Mouse (Mus musculus): ENCODE data around the gene Eif3b.
A peak's percentile ranks its signal among the peaks of the same experiment; 100 is the strongest.

Gene Eif3b

DNA sequence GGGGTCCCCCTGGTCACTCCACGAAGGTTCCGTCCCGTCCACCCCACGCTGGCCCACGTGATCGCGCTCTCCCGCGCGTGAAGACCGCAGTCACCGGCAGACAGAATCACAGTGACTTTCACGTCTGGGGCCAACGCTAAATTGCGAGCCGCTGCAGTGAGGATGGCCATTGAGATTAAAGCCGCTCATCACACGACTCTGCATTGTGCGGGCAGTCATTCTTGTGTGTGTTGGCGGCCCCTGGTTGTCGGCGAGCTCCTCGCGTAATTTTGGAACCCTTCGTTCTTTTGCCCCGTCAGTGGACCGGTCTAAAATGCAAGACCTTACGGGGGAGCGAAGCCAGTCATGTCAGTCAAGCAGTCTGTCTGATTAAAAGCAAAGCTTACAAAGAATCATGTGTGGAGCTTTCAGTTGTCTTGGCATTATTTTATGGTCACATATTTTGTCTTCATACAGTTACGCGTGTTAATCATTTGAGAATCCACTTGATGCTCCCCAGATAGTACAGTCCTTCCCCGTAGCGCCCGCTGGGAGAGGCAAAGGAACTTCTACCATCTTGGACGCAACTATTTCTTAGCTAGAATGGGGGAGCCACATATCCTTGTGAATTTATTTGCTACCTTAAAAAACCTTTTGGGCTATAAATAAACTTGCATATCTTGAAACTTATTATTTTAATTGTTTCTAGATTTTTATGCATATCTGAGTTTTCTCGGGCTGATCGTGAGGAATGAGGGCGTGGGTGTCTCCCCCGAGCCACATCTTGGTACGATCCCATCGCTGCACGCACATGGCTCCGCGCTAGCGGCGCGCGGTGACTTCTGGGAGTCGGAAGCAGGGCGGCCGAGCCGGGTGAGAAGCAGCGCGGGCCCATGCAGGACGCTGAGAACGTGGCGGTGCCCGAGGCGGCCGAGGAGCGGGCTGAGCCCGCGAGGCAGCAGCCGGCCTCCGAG lies at the start of gene Eif3b:
Gene Eif3b (plus strand): TSS at position 840 of the 953 bp plus-strand sequence.
- DNase-seq (ENCODE audit: low spot score in 2 of 2): peak; percentile 78 to 89

DNA sequence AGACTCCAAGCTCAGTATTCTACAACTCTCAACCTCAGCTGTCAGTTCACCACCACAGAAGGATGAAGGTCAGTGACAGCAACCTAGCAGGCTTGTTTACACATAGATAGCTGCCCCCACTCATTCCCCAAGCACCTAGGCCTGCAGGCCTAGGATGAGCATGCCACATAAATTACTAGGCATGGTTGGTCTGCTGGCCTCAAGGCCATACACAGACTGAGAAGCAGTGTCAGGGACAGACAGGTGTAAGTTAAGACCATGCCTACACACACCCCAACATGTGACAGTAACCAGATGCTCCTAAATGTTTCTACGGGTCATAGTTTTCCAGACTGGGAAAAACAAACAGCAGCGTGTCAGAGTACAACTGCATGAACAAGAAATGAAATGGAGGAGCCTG lies 49.7 kb upstream of the Eif3b start:
- no peak for DNase-seq (ENCODE audit: low spot score in 2 of 2)

DNA sequence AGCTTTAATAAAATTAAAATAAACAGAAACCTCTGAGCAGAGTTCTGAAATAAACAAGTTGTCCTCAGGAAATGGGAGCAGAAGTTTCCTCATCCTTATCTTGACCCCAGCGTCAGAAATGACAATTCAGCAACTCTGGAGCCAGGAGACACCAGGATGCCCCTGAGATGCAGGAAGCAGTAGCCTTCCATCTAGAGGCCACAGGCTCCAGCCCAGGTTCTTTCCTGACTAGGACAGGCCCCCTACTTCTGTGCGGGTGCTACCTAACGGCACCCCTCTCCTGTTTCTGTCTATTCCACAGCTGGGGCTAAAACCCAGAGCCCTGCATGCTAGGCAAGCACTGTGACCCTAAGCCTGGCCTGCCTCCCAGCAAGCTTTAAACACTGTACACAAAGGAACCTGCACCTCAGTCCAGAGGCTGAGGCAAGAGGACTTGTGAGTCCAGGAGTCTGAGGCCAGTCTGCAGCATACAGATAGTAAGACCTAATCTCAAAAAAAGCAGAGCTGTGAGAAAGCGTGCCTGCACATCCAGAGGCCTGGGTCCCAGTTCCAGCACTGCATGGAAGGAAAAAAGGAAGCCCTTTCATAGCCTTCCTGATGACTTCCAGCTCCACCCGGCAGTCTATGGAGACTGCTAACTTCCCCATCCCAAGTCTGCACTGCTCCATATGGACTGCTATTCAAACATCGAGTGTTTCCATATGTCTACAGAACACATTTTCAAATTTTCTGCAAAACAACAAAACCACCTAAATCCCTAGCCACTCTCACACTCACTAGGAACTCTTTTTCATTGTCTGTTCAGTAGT lies 48.5 kb upstream of the Eif3b start:
- no peak for DNase-seq (ENCODE audit: low spot score in 2 of 2)

DNA sequence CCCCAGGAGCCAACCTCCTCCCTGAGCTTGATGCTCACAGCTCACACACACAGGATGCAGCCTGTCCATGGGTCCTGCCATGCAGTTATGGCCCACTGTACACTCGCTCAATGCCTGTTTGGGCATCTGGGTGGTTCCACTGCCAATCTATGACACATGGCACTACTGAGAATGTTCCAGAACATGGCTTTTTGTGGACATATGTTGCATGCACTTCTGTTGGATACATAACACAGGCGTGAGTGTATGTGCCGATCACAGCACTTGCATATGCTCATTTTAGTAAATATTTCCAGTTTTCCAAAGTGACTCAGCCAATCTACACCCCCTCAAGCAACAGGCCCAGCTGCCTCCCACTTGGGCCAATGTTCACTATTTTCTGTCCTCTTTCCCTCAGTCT lies 47.5 kb upstream of the Eif3b start:
- DNase-seq (ENCODE audit: low spot score in 2 of 2): peak in 1 of 2 experiments; percentile 28

DNA sequence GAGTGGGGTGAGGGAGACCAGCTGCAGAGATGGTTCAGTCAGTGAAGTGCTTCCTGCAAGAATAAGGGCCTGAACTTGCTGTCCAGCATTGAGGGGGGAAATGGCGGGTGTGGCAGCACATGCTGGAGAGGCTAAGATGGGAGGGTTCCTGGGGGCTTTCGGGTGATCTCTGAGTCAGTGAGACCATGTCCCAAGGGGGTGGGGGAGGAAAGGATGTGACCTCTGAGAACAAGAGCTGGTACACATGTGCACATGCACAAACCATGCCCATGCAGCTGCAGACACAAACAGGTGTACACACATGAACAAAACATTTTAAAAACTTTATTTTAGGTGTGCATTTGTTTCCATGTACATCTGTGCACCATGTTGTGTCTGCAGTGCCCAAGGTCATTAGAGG lies 45.4 kb upstream of the Eif3b start:
- no peak for DNase-seq (ENCODE audit: low spot score in 2 of 2)

DNA sequence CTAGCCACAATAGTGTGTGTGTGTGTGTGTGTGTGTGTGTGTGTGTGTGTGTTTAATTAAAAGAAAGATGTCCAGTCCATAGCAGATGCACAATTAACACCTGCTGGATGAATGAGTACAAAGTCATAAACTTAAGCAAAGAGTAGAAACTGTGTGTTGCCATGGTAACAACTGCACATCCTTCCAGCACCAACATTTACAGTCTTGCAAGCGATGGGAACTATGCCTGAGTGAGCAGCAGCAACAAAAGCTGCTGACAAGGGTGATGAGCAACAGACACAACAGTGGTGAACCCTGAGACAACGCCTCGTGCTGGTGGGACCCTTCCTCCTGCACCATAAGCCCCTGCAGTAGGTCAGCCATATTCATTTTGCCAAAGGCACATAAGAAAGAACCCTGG lies 44.9 kb upstream of the Eif3b start:
- no peak for DNase-seq (ENCODE audit: low spot score in 2 of 2)

DNA sequence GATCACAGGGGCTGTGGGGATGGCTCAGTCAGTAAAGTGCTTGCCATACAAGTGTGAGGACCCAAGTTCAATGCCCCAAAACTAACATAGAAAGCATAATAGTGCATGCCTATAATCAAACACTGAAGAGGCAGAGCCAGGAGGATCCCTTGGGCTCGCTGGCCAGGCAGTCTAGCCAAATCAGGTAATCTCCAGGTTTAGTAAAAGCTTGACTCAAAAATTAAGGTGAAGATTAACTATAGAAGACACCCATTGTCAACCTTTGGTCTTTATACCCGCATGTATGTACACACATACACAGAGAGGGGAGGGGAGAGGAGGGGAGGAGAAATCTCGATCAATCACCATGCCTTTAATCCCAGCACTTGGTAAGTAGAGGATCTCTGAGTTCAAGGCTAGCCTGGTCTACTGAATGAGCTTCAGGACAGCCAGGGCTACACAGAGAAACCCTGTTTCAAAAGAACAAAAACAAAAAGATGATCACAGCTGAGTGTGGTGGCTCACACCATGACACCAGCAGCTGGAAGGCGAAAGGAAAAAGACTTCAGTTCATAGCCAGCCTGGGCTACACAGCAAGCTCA lies 43.8 kb upstream of the Eif3b start:
- DNase-seq (ENCODE audit: low spot score in 2 of 2): no peak

DNA sequence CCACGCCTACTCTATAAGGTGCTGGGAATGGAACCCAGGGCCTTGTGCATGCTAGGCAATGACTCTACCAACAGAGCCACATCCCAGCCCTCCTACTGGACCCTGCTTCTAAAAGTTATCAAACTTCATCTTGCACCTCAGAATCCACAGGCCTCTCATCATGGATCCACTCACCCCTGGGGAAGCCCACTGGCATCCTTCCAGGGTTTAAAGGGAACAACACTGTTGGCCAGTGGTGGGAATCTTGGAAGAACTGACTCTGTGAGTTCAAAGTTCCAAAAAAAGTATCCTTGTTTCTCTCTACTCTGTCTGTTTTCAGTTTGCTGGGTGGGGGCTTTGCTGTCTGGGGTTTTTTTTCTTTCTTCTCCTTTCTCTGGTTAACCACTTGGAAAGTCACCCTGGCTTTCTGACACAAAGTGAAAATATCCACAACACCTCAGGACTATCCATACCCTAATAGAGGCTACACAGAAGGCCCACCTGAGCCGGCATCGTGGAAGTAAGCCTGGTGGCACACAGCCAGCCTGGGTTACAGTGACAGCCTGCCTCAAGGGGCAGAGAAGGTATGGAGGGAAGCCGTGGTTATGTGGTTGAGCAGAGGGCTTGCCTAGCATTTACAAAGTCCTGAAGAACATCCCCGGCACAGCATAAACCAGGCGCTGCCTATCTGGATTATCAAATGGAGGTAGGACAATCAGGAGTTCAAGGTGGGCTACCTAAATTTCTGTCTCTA lies 40.8 kb upstream of the Eif3b start:
- DNase-seq (ENCODE audit: low spot score in 2 of 2): no peak

DNA sequence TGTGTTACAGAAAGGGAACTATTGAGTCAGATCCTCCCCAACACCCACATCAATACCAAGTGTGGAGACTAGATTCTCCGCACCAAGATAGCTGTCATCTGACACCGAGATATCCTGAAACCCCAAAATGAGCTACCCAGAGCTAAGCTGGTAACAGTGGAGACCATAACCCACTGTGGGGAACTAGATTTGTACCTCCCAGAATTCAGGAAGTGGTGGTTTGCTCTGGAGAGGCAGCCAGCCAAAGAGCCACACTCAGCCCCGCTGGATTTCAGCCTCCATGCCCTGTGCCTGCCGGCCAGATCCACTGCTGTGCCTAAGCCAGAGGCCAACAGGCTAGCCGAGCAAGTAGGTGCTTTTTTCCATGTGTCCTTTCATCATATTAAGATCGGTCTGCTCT lies 39.8 kb upstream of the Eif3b start:
- DNase-seq (ENCODE audit: low spot score in 2 of 2): no peak

DNA sequence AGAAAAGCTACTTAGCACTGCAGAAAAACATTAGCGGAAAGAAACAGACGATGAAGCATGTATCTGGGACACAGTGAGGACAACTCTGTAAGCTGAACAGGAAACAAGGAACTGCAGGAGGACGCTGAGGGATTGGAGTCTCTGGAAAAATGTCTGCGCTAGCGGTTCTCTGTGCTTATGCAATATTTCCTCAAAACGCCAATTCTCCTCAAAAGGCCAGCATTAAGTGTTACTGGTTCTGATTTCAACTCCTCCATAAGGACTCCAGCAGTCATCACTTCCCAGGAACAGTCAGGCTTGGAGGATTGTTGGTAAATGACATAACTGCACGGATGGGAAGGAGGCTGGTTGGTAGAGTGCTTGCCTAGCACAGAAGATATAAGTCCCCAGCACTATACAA lies 38.0 kb upstream of the Eif3b start:
- no peak for DNase-seq (ENCODE audit: low spot score in 2 of 2)

DNA sequence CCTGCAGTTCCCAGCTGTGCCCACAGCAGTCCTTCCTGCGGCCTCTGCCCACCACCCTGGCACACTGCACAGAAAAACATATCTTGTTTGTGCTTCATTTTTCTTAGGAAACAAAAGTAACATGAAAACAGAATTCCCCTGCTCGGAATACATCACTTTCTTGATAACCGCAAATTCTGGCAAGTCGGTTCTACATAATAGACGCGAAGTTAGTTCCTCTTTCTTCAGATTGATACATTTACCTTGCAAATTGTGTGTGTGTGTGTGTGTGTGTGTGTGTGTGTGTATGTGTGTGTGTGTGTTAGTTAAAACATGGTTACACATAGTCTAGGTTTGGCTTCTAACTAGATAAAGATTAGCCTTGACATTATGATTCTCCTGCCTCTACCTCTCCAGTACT lies 36.4 kb upstream of the Eif3b start:
- no peak for DNase-seq (ENCODE audit: low spot score in 2 of 2)

DNA sequence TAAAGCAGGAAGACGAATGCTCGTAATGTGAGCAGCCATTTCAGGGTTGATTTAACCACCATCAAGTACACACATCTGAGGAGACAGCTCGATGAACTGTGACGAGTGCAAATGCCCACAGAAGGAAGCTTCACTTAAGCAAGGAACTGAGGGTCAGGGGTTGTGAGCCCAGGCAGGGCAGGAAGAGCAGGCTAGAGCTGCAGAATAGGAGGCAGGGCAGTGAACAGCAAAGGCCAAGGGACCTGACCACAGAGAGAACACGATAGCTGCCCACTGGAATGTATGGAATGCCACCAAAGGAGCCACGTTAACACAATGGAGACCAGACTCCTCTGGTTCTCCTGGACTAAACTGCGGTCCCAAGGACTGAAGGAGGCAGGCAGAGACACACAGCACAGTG lies 35.6 kb upstream of the Eif3b start:
- no peak for DNase-seq (ENCODE audit: low spot score in 2 of 2)

DNA sequence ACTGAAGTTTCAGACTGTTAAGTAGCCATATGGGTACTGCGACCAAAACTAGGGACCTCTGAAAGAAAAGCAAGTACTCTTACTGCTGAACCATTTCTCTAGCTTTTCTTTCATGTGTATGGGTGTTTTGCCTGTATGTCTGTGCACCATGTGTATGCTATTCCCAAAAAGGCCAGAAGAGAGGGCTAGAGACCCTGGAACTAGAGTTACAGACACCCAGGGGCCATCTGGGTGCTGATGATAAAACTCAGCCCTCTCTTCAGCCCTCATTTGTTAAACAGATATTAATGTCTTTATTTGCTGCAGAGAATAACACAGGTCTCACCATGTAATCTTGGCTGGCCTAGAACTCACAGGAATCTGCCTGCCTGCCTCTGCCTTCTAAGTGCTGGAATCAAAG lies 34.7 kb upstream of the Eif3b start:
- DNase-seq (ENCODE audit: low spot score in 2 of 2): no peak

DNA sequence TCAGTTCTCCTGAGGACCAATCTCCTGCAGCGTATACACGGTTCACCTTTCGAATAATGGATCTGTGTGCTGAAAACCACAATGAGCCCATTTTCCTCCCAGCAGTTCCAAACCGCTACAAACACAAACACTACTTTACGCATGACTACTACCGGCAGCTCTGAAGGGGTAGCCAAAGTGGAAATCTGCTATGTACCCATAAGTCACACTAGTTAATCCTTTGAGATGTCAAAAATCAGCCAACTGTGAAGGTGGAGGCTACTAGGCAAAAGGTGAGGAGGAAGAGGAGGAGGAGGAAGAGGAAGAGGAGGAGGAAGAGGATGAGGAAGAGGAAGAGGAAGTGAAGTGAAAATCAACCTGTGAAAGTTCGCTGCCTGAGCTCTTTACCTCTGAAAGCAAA lies 31.9 kb upstream of the Eif3b start:
- no peak for DNase-seq (ENCODE audit: low spot score in 2 of 2)

DNA sequence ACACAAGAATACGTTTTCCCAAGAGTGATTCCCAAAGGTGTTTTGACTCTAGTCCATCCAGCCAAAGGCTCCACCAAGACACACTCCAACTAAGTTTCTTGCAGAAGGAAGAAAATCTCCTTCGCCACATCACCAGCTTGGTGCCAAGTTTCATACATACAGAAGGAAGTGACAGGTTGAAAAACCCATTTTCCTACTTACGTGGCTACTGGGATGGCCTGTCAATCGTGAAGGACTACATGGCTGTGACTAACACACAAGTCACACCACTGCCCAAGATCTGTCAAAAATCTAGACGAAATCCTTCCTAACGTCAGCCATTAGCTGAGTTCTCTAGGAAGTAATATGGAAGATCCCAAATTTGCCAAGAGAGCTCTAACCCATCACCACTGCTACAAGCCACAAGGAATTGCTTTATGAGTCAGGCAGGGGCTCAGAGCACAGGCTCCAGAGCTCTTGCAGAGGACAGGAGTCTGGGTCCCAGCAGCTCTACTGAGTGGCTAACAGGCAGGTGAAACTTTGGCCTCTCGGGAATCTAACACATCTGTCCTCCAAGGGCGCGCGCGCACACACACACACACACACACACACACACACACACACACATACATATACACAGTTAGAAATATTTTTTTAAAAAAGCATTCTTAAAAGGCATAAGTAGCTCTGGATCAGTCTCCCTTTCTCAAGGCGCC lies 31.2 kb upstream of the Eif3b start:
- DNase-seq (ENCODE audit: low spot score in 2 of 2): no peak

DNA sequence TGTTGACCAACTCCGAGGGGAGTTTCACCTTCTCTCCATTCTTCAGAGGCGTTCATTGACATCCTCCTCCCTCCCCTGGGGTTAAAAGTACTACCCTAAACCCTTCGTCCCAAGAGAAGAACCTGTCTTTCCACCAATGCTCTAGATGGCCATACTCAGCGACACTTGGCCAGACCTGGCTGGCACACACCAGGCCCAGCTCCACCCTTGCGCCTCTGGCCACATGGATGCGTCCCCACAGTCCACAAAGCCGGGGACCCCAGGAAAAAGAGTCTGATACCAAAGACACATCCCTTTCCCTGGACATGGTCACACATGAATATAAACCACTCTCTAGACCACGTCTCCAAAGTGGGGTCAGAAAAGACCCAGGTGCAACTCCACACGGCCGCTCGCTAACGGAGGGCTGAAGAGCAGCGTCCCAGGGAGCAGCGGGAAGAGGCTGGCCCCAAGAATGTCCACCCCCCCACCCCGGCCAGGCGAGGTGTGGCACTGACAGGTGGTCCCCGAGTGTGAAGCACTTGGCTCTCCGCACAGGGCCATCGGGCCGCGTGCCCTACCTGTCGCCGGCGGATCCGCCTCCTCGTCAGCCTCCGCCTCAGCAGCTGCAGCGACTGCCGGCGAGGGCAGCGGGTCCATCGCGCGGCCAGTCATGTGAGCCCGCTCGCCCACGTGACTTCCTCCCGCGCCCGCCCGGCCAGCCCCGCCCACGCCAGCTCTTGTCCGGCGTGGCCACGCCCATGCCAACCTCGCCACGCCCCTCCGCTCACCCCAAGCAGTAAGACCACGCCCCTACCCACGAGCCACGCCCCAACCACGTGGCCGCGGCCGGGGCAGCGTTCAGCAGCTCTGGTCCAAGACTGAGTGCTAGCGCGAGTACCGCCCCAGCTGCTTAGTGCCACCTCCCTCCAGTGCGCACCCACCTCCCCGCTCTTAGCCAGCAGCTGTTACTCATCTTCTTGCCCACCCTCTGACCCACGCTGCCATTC lies 30.2 kb upstream of the Eif3b start, which contains the start of gene Snx8:
Gene Snx8 (minus strand): TSS at position 675 of the 989 bp plus-strand sequence.
- peak; percentile 80 to 89 for DNase-seq (ENCODE audit: low spot score in 2 of 2)

DNA sequence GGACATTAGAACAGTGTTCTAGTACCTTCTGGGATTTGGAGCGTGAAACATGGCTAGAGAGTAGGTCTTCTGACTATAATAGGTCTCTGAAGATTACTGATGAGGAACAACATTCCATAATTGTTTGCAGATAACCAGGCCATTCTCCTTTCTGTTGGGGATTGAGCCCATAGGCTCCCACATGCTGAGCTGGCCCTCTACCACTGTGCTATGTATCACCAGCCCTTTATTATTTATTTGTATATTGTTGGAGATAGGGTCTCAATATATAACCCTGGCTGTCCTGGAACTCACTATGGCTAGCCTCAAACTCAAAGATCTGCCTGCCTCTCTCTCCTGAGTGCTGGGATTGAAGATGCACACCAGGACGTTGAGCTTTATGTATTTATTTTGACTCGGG lies 29.5 kb upstream of the Eif3b start:
- no peak for DNase-seq (ENCODE audit: low spot score in 2 of 2)

DNA sequence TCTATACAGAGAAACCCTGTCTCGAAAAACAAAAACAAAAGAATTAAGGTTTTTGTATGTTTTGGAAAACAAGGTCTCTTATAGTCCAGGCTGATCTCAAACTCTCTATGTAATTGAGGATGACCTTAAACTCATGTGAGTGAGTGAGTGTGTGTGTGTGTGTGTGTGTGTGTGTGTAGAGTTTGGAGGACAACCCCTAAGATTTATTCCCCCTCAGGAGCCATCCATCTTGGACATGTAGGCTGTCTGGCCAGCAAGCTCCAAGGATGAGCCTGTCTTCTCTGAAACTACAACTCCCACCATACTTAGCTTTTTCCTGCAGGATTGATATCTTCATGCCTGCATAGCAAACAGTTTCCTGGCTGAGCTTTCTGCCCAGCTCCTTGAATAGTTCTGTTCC lies 27.7 kb upstream of the Eif3b start:
- DNase-seq (ENCODE audit: low spot score in 2 of 2): no peak

DNA sequence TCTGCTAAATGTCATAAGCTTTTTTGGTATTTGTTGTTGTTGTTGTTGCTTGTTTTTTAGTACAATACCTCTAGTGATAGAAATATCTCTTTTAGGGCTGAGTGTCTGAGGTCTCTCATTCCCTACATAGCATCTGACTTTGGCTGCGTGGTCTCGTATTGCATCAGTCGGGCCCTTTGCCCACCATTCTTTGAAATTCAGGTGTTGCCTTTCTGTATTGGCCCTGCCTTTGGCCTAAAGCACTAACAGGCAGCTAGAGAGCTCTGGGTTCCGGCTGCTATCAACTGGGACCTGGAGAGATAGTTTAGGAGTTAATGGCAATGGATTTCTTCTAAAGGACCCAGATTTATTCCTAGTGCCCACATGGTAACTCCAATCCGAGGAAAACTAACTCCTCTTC lies 27.1 kb upstream of the Eif3b start:
- no peak for DNase-seq (ENCODE audit: low spot score in 2 of 2)

DNA sequence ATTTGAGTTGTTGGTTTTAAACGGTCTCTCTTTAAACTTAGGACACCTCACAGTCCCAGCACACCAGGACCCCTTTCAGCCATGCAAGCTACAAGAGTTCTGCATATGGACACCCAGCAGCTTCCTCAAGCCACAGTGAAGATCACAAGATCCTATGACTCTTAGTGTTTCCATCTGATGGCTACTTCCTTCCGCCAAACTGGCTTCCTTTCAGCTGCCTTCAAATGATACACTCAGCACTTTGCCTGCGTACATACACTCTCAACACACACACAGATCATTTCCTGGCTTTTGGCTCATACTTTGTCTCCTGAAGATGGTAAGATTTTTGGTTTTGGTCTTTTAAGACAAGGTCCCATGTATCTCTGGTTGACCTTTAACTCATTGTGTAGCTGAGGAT lies 26.4 kb upstream of the Eif3b start:
- DNase-seq (ENCODE audit: low spot score in 2 of 2): no peak

Data from frontal cortex, postnatal 10 days (tissue).